Comparison of ENCODE assay signal across 8 mouse cellular contexts in genomic region chr9:61315371-61316298, GRCm38 (mm10). TPM values are rescaled to one million over a fixed set of nuclear protein-coding genes. Genes with fewer than 3 reads are reported as not detected.
A peak's percentile ranks its signal among the peaks of the same experiment; 100 is the strongest.
DNase-seq lines count a peak whose midpoint lies in the region; ATAC-seq and TF ChIP-seq lines count a peak whose summit lies in the region.

No protein-coding gene starts in this region.

- H3K4me1 ChIP-seq in embryonic facial prominence, embryonic 10.5 days = peaks cover 58% of the 10 kb centered on the region
- H3K4me1 ChIP-seq in heart, embryonic 14.5 days (ENCODE audit: control insufficient read depth in 2 of 2, insufficient read depth in 2 of 2, low read length in 2 of 2) = peaks cover 17 to 18% of the 10 kb centered on the region in 2 experiments; a peak in 3 of 4 replicates
- peaks cover 16% of the 10 kb centered on the region; the same call in 1 of the 2 replicates for H3K4me1 ChIP-seq in kidney, postnatal 0 days (replicated peaks; ENCODE audit: insufficient read depth, low read length)
- peaks cover 55% of the 10 kb centered on the region for H3K4me1 ChIP-seq in midbrain, embryonic 12.5 days

- H3K4me3 ChIP-seq in embryonic facial prominence, embryonic 10.5 days = no peak overlapping the region
- no peak overlapping the region for H3K4me3 ChIP-seq in heart, embryonic 14.5 days (ENCODE audit: control insufficient read depth in 1 of 2, insufficient read depth in 1 of 2, low read depth in 1 of 2, low read length in 2 of 2)
- no peak overlapping the region for H3K4me3 ChIP-seq in kidney, postnatal 0 days (replicated peaks; ENCODE audit: low read depth, low read length)
- no peak overlapping the region for H3K4me3 ChIP-seq in midbrain, embryonic 12.5 days

- ATAC-seq in heart, embryonic 14.5 days (ENCODE audit: insufficient number of reproducible peaks, insufficient read depth, low FRiP score, low read depth) = peak; percentile 48
- ATAC-seq in kidney, postnatal 0 days (replicated peaks; ENCODE audit: low FRiP score, low read depth) = 0 out of 2 replicates have a peak, but pooled peaks have one; percentile 6
- no peak for ATAC-seq in midbrain, embryonic 12.5 days (ENCODE audit: low FRiP score, low read depth)
- ATAC-seq in megakaryocyte-erythroid progenitor cell, adult 5-6 weeks (replicated peaks; ENCODE audit: low FRiP score, low TSS enrichment, poor library complexity, severe bottlenecking) = no peak

- no peaks in the 10 kb centered on the region for H3K9me3 ChIP-seq in embryonic facial prominence, embryonic 10.5 days
- H3K9me3 ChIP-seq in heart, embryonic 14.5 days (ENCODE audit: control insufficient read depth, low read length) = no peaks in the 10 kb centered on the region
- no peaks in the 10 kb centered on the region for H3K9me3 ChIP-seq in kidney, postnatal 0 days (replicated peaks; ENCODE audit: low read length)
- no peaks in the 10 kb centered on the region for H3K9me3 ChIP-seq in midbrain, embryonic 12.5 days

- 65% methylated on average over 17 of the region's 17 CpGs for WGBS in embryonic facial prominence, embryonic 10.5 days
- 22% methylated on average over 17 of the region's 17 CpGs for WGBS in heart, embryonic 14.5 days
- 36% methylated on average over 17 of the region's 17 CpGs for WGBS in kidney, postnatal 0 days
- 62% methylated on average over 17 of the region's 17 CpGs for WGBS in midbrain, embryonic 12.5 days

- TF ChIP-seq CTCF in kidney, postnatal 0 days (IDR thresholded peaks at IDR 0.05; ENCODE audit: low read depth) = no peak

- H3K9ac ChIP-seq in heart, embryonic 14.5 days (ENCODE audit: low read length) = no peak overlapping the region
- H3K9ac ChIP-seq in kidney, postnatal 0 days (ENCODE audit: low read depth, low read length) = no peak overlapping the region
- H3K9ac ChIP-seq in midbrain, embryonic 12.5 days (replicated peaks) = no peak overlapping the region

- H3K27ac ChIP-seq in embryonic facial prominence, embryonic 10.5 days (replicated peaks) = peak overlapping the region; percentile 14; the same call in 1 of the 2 replicates
- H3K27ac ChIP-seq in heart, embryonic 14.5 days (replicated peaks in 1 of 2; ENCODE audit: control insufficient read depth in 1 of 2, insufficient read depth in 1 of 2, low read depth in 2 of 2, low read length in 2 of 2) = peak overlapping the region; percentile 21 to 41; a peak in 2 of 4 replicates
- peak overlapping the region; percentile 48 for H3K27ac ChIP-seq in kidney, postnatal 0 days
- peak overlapping the region; percentile 21; the same call in 1 of the 2 replicates for H3K27ac ChIP-seq in midbrain, embryonic 12.5 days (replicated peaks)

- peaks cover 80% of the 10 kb centered on the region for H3K27me3 ChIP-seq in embryonic facial prominence, embryonic 10.5 days (replicated peaks; ENCODE audit: low read depth, poor library complexity, severe bottlenecking)
- peaks cover 100% of the 10 kb centered on the region for H3K27me3 ChIP-seq in heart, embryonic 14.5 days (ENCODE audit: control insufficient read depth, insufficient read depth, low read length)
- no peaks in the 10 kb centered on the region for H3K27me3 ChIP-seq in kidney, postnatal 0 days (ENCODE audit: insufficient read depth, low read length)
- peaks cover 34% of the 10 kb centered on the region for H3K27me3 ChIP-seq in midbrain, embryonic 12.5 days

- H3K4me2 ChIP-seq in heart, embryonic 14.5 days (ENCODE audit: low read length) = no peak overlapping the region
- no peak overlapping the region for H3K4me2 ChIP-seq in kidney, postnatal 0 days (ENCODE audit: low read length)
- H3K4me2 ChIP-seq in midbrain, embryonic 12.5 days (replicated peaks) = no peak overlapping the region

- peak; percentile 75 for DNase-seq in adrenal gland, adult 8-10 months
- no peak for DNase-seq in embryonic facial prominence, embryonic 10.5 days (ENCODE audit: low spot score)
- DNase-seq in kidney, postnatal 0 days (ENCODE audit: low spot score) = peak; percentile 61
- no peak for DNase-seq in urinary bladder, postnatal 14 days (ENCODE audit: low spot score)
- no peak for DNase-seq in testis, postnatal 14 days (ENCODE audit: low spot score)

- no peaks in the 10 kb centered on the region for H3K36me3 ChIP-seq in embryonic facial prominence, embryonic 10.5 days (replicated peaks)
- no peaks in the 10 kb centered on the region for H3K36me3 ChIP-seq in heart, embryonic 14.5 days (ENCODE audit: control insufficient read depth, insufficient read depth, low read length)
- H3K36me3 ChIP-seq in kidney, postnatal 0 days (ENCODE audit: insufficient read depth, low read length) = no peaks in the 10 kb centered on the region
- no peaks in the 10 kb centered on the region for H3K36me3 ChIP-seq in midbrain, embryonic 12.5 days

RNA-seq across cellular contexts. Expression of gene Tle3, which starts 56.5 kb away (rescaled TPM):
- 100 to 1,000 TPM; 100 to 139 (median 108) TPM for total RNA-seq in adrenal gland, adult 8-10 months (2022)
- 50.3 and 51.9 TPM in 2 replicates for polyA plus RNA-seq in embryonic facial prominence, embryonic 10.5 days (2016; fragmentation: Nextera tagmentation; extraction: Ambion mirVana)
- 5.2 and 6.4 TPM in 2 replicates for polyA plus RNA-seq in heart, embryonic 14.5 days (2014; fragmentation: Nextera tagmentation; extraction: Ambion mirVana)
- polyA plus RNA-seq in kidney, postnatal 0 days (2015; fragmentation: Nextera tagmentation; extraction: Ambion mirVana) = 22.0 and 22.9 TPM in 2 replicates
- 65.9 and 71.9 TPM in 2 replicates for polyA plus RNA-seq in midbrain, embryonic 12.5 days (2016; fragmentation: Nextera tagmentation; extraction: Ambion mirVana)
- total RNA-seq in megakaryocyte-erythroid progenitor cell, adult 5-6 weeks (2014; fragmentation: Nextera tagmentation) = 53.3 and 57.0 TPM in 2 replicates
- 19.1 and 26.7 TPM in 2 replicates for total RNA-seq in megakaryocyte-erythroid progenitor cell, adult 5-6 weeks (2017)

Comparison
In these comparisons a context has a peak if more than half of its experiments do, and no peak if none do; other contexts are left out.
1. DNase-seq: peak in adrenal gland, adult 8-10 months (single experiment) and kidney, postnatal 0 days (single experiment); none in embryonic facial prominence, embryonic 10.5 days (single experiment), urinary bladder, postnatal 14 days (single experiment) and testis, postnatal 14 days (single experiment).
2. ATAC-seq: peak in heart, embryonic 14.5 days (single experiment) and kidney, postnatal 0 days (single experiment); none in midbrain, embryonic 12.5 days (single experiment) and megakaryocyte-erythroid progenitor cell, adult 5-6 weeks (single experiment).
3. Peak in every context shown above with its lines, with median percentiles within 50 percentile points of each other: H3K27ac ChIP-seq.